Mouse (Mus musculus) cerebellum, adult 9-11 months (tissue): ENCODE measurements at regions not wholly inside any gene's neighbourhood (a gene's known extent, or its start where the extent isn't known, plus 50 kb on each side); places are given as distances from the start of the nearest gene placed in this dataset.

Source experiments
- DNase-seq: peaks from one replicate; pipeline ENCODE4 v3.0.0; 2022

GRCm38 (mm10) chr13:90823877-90824276 is 81.3 kb downstream of the Atp6ap1l start:
- no peak for DNase-seq

DNA sequence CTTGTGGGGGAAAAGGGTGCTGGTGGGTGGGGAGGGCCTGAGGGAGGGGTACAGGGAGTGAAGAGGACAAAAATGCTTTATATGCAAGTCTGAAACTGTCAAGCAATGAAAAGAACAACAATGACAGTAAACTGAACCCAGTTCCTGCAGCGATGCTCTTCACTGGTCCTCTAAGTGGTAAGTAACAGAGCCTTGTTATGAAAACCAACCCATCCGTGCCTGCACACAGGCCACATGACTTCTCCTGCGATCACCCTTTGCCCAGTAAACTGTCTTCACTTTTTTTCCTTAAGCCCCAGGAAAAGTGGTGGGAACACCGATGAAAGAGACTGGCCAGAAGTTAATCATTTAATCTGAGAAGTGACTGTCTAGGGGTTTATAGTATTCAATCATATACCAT is 83.3 kb downstream of the Atp6ap1l start:
- no peak for DNase-seq

DNA sequence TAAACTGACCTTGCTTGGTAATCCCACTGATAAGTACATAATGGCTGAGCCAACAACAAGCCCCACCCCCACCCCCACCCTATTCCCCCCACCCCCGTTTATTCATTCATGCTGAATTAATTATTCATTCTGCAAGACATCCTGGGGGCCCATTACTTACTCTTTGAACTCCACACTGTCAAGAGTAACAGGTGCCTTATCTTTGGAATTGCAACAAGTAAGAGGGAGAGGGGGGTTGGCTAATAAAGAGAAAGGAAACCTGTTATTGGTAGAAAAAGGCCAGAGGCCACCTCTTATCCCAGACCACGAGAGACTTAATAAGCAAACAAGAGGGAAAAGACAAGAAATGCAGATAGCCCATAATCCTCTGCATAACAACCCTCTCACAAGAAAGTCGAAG is 84.7 kb downstream of the Atp6ap1l start:
- no peak for DNase-seq

DNA sequence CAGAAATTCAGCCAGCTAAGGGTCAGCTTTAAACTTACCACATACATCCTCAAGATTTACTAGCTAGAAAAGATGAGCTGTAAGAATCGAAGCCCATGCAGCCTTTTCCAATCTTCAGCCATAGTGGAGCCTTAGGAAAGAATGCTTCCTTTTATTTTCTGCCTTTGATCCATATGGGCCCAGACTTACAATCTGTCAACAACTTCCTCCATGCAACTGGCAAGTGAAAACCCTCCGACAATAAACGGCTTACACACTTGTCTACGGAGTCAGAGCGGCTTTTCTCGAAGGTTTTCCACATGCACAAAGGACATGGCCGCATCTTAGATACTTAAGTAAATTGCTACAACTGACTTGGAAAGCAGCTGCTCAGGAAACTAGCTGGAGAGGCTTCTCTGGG is 85.2 kb downstream of the Atp6ap1l start:
- no peak for DNase-seq

- DNase-seq: no peak
Observed at GRCm38 (mm10) chr13:90814174-90814865, 90.8 kb downstream of the Atp6ap1l start.

DNA sequence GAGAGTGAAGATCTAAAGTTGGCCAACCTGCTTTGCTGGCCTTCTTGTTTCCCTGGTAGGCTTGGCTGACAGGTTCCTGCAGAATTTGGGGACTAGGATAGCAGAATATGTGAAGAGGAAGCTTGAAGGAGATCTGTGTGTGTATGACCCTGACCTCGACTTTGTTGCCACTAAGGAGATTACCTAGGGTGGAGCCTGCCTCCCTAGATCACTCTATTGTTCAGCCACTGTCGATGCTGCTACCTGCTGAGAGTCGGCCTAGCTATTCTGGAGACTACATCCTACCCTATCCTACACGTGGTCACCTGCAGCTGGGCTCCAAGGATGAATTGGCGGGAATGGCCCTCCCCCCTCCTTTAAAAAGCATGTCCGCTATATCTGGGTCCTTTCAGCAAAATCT is 95.1 kb downstream of the Atp6ap1l start:
- DNase-seq: no peak

GRCm38 (mm10) chr13:90799641-90800040 is 105.5 kb downstream of the Atp6ap1l start:
- no peak for DNase-seq

GRCm38 (mm10) chr13:90798791-90799542 is 106.2 kb downstream of the Atp6ap1l start:
- DNase-seq: no peak

GRCm38 (mm10) chr13:90798381-90798780 is 106.8 kb downstream of the Atp6ap1l start:
- DNase-seq: no peak

GRCm38 (mm10) chr13:90797209-90797608 is 107.9 kb downstream of the Atp6ap1l start:
- DNase-seq: no peak

GRCm38 (mm10) chr13:90796809-90797208 is 108.3 kb downstream of the Atp6ap1l start:
- DNase-seq: no peak

- DNase-seq: no peak
Observed at GRCm38 (mm10) chr13:90782435-90782834, 122.7 kb downstream of the Atp6ap1l start.

DNA sequence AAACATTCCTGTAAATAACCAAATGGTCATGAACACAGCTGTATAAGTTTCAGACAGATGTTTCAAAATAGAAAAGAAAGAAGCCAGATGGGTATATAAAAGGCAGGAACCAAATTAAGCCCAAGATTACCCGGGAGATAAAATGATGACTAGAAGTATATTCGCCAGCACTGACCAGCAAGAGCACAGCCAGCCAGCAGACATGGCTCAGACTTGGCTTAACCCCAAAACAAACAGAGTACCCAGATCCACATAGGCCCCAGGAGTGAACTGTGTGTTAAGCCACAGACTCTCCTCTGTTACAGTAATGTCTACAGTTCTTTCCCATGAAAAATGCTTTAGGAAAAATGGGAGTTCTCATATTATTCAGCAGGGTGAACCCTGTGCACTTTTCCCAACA is 123.2 kb downstream of the Atp6ap1l start:
- no peak for DNase-seq

DNA sequence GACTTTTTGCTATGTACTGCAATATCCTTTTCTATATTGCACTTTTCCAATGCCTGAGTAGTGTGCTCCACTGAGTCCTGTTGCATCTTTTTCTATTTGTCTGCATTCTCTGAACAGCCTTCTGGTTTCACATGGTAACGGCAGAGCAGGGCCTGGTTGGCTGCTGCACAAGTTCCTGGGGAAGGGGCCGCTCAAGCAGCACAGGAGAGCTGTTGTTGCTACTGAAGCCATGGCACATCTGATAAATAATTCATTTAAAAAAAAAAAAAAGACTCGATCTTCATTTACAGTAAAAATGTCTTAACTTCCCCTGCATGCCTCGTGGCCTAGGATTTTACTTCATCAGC is 127.2 kb downstream of the Atp6ap1l start:
- DNase-seq: no peak

DNA sequence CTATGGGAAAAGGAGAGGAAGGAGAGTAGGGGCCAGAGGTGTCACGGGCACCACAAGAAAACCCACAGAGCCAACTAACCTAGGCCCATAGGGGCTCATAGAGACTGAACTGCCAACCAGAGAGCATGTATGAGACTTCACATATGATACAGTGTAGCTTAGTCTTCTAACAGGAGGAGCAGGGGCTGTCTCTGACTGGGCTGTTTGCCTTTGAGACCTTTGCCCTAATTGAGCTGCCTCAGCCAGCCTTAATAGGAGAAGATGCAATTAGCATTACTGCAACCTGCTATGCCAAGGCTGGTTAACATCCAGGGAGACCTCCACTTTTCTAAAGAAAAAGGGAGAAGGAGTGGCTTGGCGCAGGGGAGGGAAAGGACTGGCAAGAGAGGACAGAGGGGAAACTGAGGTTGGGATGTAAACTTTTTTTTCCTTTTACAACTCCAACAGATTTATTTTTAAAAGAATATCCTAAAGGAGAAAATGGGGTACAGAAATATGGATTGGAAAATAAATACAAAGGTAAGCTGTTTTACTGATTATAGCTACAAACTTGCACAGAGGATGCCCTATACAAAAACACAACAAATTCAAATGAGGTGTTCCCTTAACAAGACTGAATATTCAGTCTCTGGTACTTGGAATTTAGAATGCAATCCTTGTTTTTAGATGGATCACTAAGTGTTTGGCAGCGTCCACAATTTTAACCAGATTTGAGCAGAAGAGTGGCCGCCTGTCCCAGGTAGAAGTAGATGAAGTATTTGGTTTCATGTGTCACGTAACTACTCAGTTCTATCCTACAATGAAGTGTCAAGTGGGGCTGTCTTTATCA is 127.8 kb downstream of the Atp6ap1l start:
- DNase-seq: no peak

GRCm38 (mm10) chr13:90762154-90762553 is 143.0 kb downstream of the Atp6ap1l start:
- DNase-seq: no peak

DNA sequence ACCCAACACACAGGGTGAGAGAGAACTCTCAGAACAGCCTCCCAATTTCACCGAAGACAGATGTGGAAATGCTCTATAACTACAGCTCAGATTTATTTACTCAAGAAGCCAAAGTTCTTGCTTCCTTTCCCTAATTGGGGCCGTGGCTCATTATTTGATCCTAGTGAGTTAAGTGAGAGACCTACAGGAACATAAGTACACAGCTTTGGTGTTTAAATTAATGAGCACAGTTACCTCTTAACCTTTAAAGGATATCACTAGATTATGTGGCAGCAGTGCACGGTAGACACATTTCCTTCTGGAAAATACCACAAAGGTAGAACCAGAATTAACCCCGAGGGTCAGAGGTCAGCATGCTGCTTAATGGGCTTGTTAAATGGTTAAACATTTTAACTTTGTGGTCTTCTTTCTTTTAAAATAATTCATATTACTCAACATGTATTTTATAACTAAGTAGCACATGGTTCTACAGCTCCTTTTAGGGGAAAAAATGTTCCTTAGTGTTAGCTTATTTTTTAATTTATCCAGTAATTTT is 144.6 kb downstream of the Atp6ap1l start:
- no peak for DNase-seq

- no peak for DNase-seq
Observed at GRCm38 (mm10) chr13:90754451-90754850, 150.7 kb downstream of the Atp6ap1l start.

GRCm38 (mm10) chr13:90749741-90750140 is 155.4 kb downstream of the Atp6ap1l start:
- no peak for DNase-seq

DNA sequence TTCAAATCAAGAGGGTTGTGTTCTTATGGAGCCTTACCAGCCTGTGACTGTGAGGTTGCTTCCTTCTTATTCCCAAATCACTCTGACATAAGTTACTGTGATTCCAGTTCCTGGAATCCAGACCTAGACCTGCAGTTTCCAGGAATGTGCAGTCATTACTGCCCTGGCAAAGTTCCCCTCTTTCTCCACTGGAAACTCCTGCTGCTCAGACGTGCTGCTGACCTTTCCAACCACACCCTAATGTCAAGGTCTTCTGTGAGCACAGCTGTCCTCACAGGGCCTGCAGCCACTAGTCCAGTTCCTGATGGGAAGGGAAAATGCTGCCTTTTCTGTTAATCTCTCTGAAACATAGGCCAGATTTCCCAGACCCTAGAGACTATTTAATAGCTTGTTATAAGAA is 160.1 kb downstream of the Atp6ap1l start:
- no peak for DNase-seq

GRCm38 (mm10) chr13:90742615-90743402 is 162.3 kb downstream of the Atp6ap1l start:
- no peak for DNase-seq

DNA sequence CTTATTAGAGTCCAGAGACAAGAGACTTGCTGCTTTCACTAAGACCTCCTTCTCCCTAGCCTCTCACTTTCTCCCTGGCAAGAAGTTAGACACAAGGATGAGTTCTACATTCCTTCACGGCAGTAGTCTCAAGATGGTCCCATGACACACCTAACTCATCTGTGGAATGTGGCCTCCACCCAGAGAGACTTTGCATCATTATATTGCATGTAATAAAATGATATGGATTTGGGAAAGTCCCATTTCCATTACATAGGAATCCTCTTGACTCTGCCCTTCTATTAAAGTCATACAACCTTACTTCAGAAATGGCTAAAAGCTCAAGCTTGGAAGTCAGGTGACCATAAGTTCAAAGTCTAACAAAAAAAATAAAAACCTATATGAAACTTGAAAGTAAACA is 165.4 kb downstream of the Atp6ap1l start:
- DNase-seq: no peak

- DNase-seq: no peak
Observed at GRCm38 (mm10) chr13:90738513-90738912, 166.6 kb downstream of the Atp6ap1l start.
